Mouse (Mus musculus): ENCODE results near the gene Basp1. TPM values are rescaled to one million over a fixed set of nuclear protein-coding genes. Genes with fewer than 3 reads are reported as not detected.
"Not testable (repeated sequence)": the region's sequence is repeated elsewhere in the genome, so short reads cannot be mapped to it uniquely, and the experiment has no call there.

The Basp1 gene
- 309 and 350 TPM in 2 replicates for polyA plus RNA-seq (2015; fragmentation: Nextera tagmentation; extraction: Ambion mirVana)

GRCm38 (mm10) chr15:25413378-25413901 is at the start of gene Basp1:
TSS of gene Basp1 (minus strand) at chr15:25413764.
- peak within 1 kb of the TSS; percentile 100 for H3K27ac ChIP-seq (replicated peaks)
- H3K36me3 ChIP-seq = no peaks in the 10 kb centered on the region
- peaks cover 46% of the 10 kb centered on the region for H3K4me1 ChIP-seq
- H3K27me3 ChIP-seq = no peaks in the 10 kb centered on the region
- H3K9me3 ChIP-seq = no peaks in the 10 kb centered on the region
- 0% methylated on average over 28 of the region's 60 CpGs for WGBS
- H3K9ac ChIP-seq (replicated peaks) = peak within 1 kb of the TSS; percentile 100
- peak within 1 kb of the TSS; percentile 62 for H3K4me2 ChIP-seq (replicated peaks)
- H3K4me3 ChIP-seq = peak within 1 kb of the TSS; percentile 99
- peak; percentile 54 for ATAC-seq (replicated peaks)

DNA sequence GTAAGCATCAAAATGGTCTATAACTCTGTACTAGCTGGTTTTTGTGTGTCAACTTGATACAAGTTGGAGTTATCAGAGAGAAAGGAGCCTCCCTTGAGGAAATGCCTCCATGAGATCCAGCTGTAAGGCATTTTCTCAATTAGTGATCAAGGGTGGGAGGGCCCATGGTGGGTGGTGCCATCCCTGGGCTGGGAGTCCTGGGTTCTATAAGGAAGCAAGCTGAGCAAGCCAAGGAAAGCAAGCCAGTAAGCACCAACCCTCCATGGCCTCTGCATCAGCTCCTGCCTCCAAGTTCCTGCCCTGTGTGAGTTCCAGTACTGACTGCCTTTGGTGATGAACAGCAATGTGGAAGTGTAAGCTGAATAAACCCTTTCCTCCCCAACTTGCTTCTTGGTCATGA is 49.5 kb upstream of the Basp1 start:
- not testable (repeated sequence) for H3K27me3 ChIP-seq; H3K9ac ChIP-seq (replicated peaks); H3K4me2 ChIP-seq (replicated peaks); H3K27ac ChIP-seq (replicated peaks); H3K9me3 ChIP-seq; H3K36me3 ChIP-seq; H3K4me3 ChIP-seq; H3K4me1 ChIP-seq; ATAC-seq (replicated peaks)

DNA sequence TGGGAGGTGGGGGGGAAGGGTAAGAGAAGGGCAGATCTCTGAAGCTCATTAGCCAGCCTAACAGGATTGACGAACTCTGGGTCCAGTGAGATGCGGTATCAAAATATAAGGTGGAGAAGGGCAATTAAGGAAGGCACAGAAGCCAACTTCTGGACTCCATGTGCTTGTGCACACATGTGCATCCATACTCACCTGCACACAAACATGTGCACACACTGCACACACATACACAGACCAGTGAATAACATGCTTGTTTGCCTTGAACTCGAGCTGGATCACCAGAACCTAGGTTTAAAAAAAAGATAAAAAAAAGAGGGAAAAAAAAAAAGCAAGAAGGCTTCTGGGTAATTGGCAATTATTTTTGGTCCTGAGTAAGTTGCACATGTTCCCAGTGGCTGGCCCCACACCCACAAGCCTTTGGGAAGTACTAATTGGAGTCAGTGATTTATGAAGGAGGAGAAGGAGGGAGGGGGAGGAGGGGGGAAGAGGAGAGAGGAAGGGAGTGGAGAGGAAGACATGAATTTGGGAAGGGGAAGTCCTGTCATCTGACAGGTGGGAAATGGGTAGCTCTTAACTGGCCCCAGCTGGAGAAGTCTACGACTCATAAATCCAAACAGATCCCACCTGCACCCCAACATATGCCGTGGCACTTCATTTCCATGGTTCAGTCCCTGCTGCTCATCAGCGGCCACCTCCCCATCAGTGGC is 48.6 kb upstream of the Basp1 start:
- Histone ChIP-seq H3K9me3 (no peaks in the 10 kb centered on the region), H3K27ac (replicated peaks) (no peak overlapping the region), H3K4me1 (0 out of 2 replicates have a peak, but pooled peaks cover 4% of the 10 kb centered on the region), H3K9ac (replicated peaks) (no peak overlapping the region), H3K4me2 (replicated peaks) (no peak overlapping the region), H3K36me3 (no peaks in the 10 kb centered on the region), H3K27me3 (no peaks in the 10 kb centered on the region; the same call in 1 of the 2 replicates), H3K4me3 (no peak overlapping the region)
- no peak; the same call in 1 of the 2 replicates for ATAC-seq (replicated peaks)
- 53% methylated on average over 6 of the region's 6 CpGs for whole genome bisulfite sequencing

- ATAC-seq (replicated peaks) = no peak
- Histone ChIP-seq H3K27me3 (peaks cover 3% of the 10 kb centered on the region; the same call in 1 of the 2 replicates), H3K27ac (replicated peaks) (no peak overlapping the region), H3K9me3 (no peaks in the 10 kb centered on the region), H3K4me2 (replicated peaks) (no peak overlapping the region), H3K4me3 (no peak overlapping the region), H3K9ac (replicated peaks) (no peak overlapping the region), H3K4me1 (0 out of 2 replicates have a peak, but pooled peaks cover 4% of the 10 kb centered on the region), H3K36me3 (no peaks in the 10 kb centered on the region)
- WGBS = 39% methylated on average over 7 of the region's 7 CpGs
Observed at GRCm38 (mm10) chr15:25459901-25460300, 46.3 kb upstream of the Basp1 start.

GRCm38 (mm10) chr15:25457421-25457820 is 43.9 kb upstream of the Basp1 start:
- Histone ChIP-seq H3K9me3 (no peaks in the 10 kb centered on the region), H3K4me1 (0 out of 2 replicates have a peak, but pooled peaks cover 4% of the 10 kb centered on the region), H3K4me2 (replicated peaks) (no peak overlapping the region), H3K9ac (replicated peaks) (no peak overlapping the region), H3K4me3 (no peak overlapping the region), H3K27ac (replicated peaks) (no peak overlapping the region), H3K27me3 (peaks cover 3% of the 10 kb centered on the region; the same call in 1 of the 2 replicates), H3K36me3 (no peaks in the 10 kb centered on the region)
- WGBS = 84% methylated on average over 2 of the region's 2 CpGs
- no peak for ATAC-seq (replicated peaks)

DNA sequence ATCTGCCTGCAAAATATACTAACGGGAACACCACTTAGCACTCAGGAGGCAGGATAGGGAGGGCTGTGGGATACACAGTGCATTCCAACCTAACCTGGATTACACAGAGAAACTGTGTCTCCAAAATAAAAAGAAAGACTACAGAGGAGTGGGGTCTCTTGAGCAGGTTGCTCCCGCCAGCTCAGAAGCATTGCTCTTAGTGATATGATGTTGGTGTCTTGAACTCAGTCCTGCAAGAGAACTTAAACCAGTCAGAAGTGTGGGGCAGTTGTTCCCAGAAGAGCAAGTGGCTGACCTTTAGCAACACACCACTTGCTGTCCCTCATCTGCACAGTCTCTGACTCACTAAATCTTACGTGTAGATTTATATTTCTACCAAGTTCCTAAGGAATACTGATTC is 40.0 kb upstream of the Basp1 start:
- Histone ChIP-seq H3K27ac (replicated peaks) (no peak overlapping the region), H3K4me2 (replicated peaks) (no peak overlapping the region), H3K4me1 (no peaks in the 10 kb centered on the region), H3K4me3 (no peak overlapping the region), H3K9ac (replicated peaks) (no peak overlapping the region), H3K36me3 (no peaks in the 10 kb centered on the region), H3K27me3 (0 out of 2 replicates have a peak, but pooled peaks cover 3% of the 10 kb centered on the region), H3K9me3 (no peaks in the 10 kb centered on the region)
- ATAC-seq (replicated peaks) = no peak
- 91% methylated on average over 3 of the region's 3 CpGs for WGBS

GRCm38 (mm10) chr15:25449348-25449747 is 35.8 kb upstream of the Basp1 start:
- Histone ChIP-seq H3K4me2 (replicated peaks) (no peak overlapping the region), H3K27ac (replicated peaks) (no peak overlapping the region), H3K36me3 (no peaks in the 10 kb centered on the region), H3K4me3 (no peak overlapping the region), H3K4me1 (peaks cover 3% of the 10 kb centered on the region; the same call in 1 of the 2 replicates), H3K9ac (replicated peaks) (no peak overlapping the region), H3K9me3 (no peaks in the 10 kb centered on the region), H3K27me3 (no peaks in the 10 kb centered on the region)
- WGBS = 44% methylated on average over 1 of the region's 1 CpGs
- ATAC-seq (replicated peaks) = no peak

DNA sequence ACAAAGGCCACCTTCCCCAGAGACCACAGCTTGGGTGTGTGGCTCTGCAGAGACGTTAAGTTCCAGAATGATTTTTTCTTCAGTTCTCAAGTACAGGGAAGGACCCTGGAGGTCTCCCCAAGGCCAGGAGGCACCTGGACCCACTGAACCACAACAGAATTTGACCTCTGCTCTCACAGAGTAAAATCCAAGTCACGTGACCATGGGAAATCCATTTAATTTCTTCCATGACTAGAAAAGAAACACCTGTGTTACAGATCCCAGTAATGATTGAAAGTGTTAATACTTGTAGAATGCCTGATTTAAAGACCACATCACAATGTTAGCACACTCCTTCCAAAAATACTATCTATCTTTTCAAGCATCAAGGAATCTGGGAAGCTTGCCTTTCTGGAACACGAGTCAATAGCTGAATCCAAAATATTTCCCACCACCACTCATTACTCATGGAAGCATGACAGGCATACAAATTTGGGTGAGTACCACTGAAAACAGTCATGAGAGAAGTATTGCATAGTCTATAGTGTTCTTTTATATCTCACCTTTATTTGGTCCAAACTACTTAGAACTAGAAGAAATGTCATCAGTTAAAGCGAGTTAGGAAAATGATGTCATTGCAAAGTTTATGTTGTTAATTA is 35.3 kb upstream of the Basp1 start:
- WGBS = 76% methylated on average over 4 of the region's 4 CpGs

DNA sequence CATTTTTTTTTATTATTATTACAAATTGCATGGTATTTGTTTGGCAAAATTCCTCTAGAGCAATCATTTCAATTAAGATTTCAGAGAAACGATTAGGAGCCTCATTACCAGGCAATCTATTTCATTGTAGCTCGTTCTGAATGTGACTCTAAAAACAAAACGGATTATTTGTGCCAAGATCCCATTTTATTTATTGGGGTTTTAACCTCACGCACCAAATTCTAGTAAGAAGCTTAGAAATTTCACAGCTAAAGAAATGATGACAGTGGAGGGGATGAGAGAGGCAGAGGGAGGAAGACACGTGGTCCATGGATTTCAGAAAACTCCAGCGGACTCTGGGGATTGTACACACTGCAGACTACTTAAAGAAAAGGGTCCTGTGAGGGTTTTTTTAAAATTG is 33.6 kb upstream of the Basp1 start:
- peaks cover 1% of the 10 kb centered on the region; the same call in 1 of the 2 replicates for H3K27me3 ChIP-seq
- H3K4me3 ChIP-seq = no peak overlapping the region
- no peak overlapping the region for H3K9ac ChIP-seq (replicated peaks)
- H3K9me3 ChIP-seq = no peaks in the 10 kb centered on the region
- ATAC-seq (replicated peaks) = no peak
- WGBS = 45% methylated on average over 6 of the region's 6 CpGs
- H3K4me1 ChIP-seq = peaks cover 3% of the 10 kb centered on the region; the same call in 1 of the 2 replicates
- H3K36me3 ChIP-seq = no peaks in the 10 kb centered on the region
- no peak overlapping the region for H3K4me2 ChIP-seq (replicated peaks)
- H3K27ac ChIP-seq (replicated peaks) = no peak overlapping the region

More for the DNA sequence above, 35.3 kb upstream of the Basp1 start:
- Histone ChIP-seq H3K4me3 (no peak overlapping the region), H3K27me3 (no peaks in the 10 kb centered on the region), H3K36me3 (no peaks in the 10 kb centered on the region), H3K27ac (replicated peaks) (no peak overlapping the region), H3K9me3 (no peaks in the 10 kb centered on the region), H3K4me2 (replicated peaks) (no peak overlapping the region), H3K9ac (replicated peaks) (no peak overlapping the region), H3K4me1 (peaks cover 3% of the 10 kb centered on the region; the same call in 1 of the 2 replicates)
- no peak for ATAC-seq (replicated peaks)

DNA sequence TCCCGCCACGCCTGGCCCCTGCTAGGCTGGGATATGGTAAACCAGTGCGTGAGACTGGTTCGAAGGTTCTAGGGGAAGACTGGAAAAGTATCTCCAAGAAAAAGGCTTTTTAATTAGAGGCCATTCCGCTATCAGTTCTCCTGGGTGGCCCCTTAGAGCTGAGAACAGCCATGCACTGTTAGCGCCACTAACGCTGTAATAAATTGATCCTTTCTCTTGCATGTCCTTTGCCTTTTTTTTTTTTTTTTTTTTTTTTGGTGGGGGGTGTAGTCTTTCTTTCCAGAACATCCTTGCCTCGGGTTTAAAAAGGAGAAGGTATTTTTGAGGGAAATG is 32.6 kb upstream of the Basp1 start:
- Histone ChIP-seq H3K9me3 (no peaks in the 10 kb centered on the region), H3K4me2 (replicated peaks) (peak overlapping the region; percentile 24), H3K27ac (replicated peaks) (no peak overlapping the region), H3K4me3 (no peak overlapping the region), H3K9ac (replicated peaks) (no peak overlapping the region), H3K36me3 (no peaks in the 10 kb centered on the region), H3K4me1 (peaks cover 3% of the 10 kb centered on the region; the same call in 1 of the 2 replicates), H3K27me3 (peaks cover 8% of the 10 kb centered on the region; the same call in 1 of the 2 replicates)
- 12% methylated on average over 8 of the region's 8 CpGs for WGBS
- ATAC-seq (replicated peaks) = no peak

DNA sequence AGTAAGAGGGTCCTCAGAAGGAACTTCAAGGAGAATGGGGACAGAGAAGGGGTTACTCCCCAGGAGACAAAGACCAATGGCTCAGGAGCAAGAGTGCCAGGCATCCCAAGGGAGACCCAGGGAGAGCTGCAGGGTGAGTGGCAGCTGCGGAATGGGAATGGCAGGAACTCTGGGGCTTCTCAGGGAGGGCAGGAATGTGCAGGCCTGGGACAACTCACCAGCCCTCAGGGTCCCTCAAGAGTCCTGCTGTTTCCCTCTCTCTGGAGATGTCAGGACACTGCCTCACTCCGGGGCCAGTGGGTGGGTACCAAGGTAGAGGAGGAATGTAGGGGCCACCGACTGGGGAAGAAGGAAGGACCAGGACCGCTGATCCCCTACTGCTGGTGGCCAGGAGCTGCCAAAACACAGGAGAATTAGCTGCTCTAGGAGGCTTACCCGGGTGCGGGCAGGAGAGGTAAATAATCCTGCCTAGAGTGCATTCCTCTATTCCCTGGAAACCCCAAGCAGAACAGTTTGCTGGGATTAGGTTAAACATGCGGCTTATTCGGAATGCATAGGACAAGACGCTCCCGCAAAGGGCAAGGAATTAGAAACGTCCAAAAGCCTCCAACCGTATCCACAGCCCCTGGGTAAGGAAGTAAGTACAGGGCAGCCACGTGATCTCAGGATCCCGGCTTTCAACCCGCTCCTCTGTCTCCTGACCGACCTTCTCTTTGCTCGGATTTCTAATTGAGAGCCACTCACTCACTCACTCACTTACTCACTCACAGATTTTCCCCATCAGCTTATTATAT is 32.0 kb upstream of the Basp1 start:
- no peak overlapping the region for H3K27ac ChIP-seq (replicated peaks)
- H3K27me3 ChIP-seq = peaks cover 8% of the 10 kb centered on the region; the same call in 1 of the 2 replicates
- peak overlapping the region; percentile 24 for H3K4me2 ChIP-seq (replicated peaks)
- peaks cover 3% of the 10 kb centered on the region; the same call in 1 of the 2 replicates for H3K4me1 ChIP-seq
- 7% methylated on average over 17 of the region's 17 CpGs for WGBS
- no peak overlapping the region for H3K9ac ChIP-seq (replicated peaks)
- no peak for ATAC-seq (replicated peaks)
- H3K9me3 ChIP-seq = no peaks in the 10 kb centered on the region
- H3K4me3 ChIP-seq = no peak overlapping the region
- H3K36me3 ChIP-seq = no peaks in the 10 kb centered on the region

Data from forebrain, embryonic 15.5 days (tissue).